Comparison of ENCODE assay signal across 12 mouse cellular contexts in genomic region chr6:106048878-106049277, GRCm38 (mm10).
"Had no signal": no experiment of that assay in that cellular context is flagged by ENCODE, and none has a peak within 500 bp of the region (broad histone marks: within the 10 kb centered on the region; RNA-seq: fewer than 3 reads in every experiment).

No protein-coding gene starts in this region.

- H3K4me2 ChIP-seq: liver, embryonic 13.5 days; midbrain, embryonic 11.5 days had no signal

- ATAC-seq: inflammation-experienced regulatory T-cells, adult 6 months; intestine, embryonic 16.5 days had no signal

- H3K4me1 ChIP-seq: liver, embryonic 13.5 days had no signal

- H3K36me3 ChIP-seq: liver, embryonic 13.5 days had no signal

- H3K27me3 ChIP-seq: liver, embryonic 13.5 days had no signal

- DNase-seq: layer of hippocampus, postnatal 36 days; liver, embryonic 13.5 days; lung, adult 2 months; lung, postnatal 14 days; lung, postnatal 4 days; midbrain, embryonic 14.5 days; thymus, adult 18-20 months; thymus, postnatal 4 days had no signal

- H3K4me3 ChIP-seq: left cerebral cortex, adult 2 months; liver, embryonic 13.5 days had no signal

- H3K9me3 ChIP-seq: liver, embryonic 13.5 days had no signal

- H3K27ac ChIP-seq: left cerebral cortex, adult 2 months; liver, embryonic 13.5 days had no signal

- H3K9ac ChIP-seq: liver, embryonic 13.5 days had no signal
